8 mouse cellular contexts compared by ENCODE assay signal in genomic region chr5:149428810-149429255, GRCm38 (mm10). TPM values are rescaled to one million over a fixed set of nuclear protein-coding genes. Genes with fewer than 3 reads are reported as not detected.
A peak's percentile ranks its signal among the peaks of the same experiment; 100 is the strongest.
DNase-seq lines count a peak whose midpoint lies in the region; ATAC-seq and TF ChIP-seq lines count a peak whose summit lies in the region.

No protein-coding gene starts in this region.

- no peaks in the 10 kb centered on the region for H3K27me3 ChIP-seq in G1E (ENCODE audit: insufficient read depth, low read length)
- H3K27me3 ChIP-seq in cerebellum, adult 2 months (ENCODE audit: control insufficient read depth, insufficient read depth, low read length): no peaks in the 10 kb centered on the region
- H3K27me3 ChIP-seq in hindbrain, embryonic 14.5 days (ENCODE audit: control insufficient read depth, insufficient read depth, low read length): no peaks in the 10 kb centered on the region
- H3K27me3 ChIP-seq in limb, embryonic 14.5 days (ENCODE audit: control insufficient read depth, insufficient read depth, low read length): no peaks in the 10 kb centered on the region
- no peaks in the 10 kb centered on the region for H3K27me3 ChIP-seq in midbrain, embryonic 15.5 days (replicated peaks)

- no peak overlapping the region for H3K4me2 ChIP-seq in hindbrain, embryonic 14.5 days (replicated peaks)
- H3K4me2 ChIP-seq in limb, embryonic 14.5 days (replicated peaks; ENCODE audit: low read depth, low read length, severe bottlenecking): no peak overlapping the region
- H3K4me2 ChIP-seq in midbrain, embryonic 15.5 days: no peak overlapping the region

- no peak for TF ChIP-seq POLR2A in cerebellum, adult 2 months (IDR thresholded peaks at IDR 0.05; ENCODE audit: borderline replicate concordance, insufficient read depth, low read length)
- no peak for TF ChIP-seq POLR2A in limb, embryonic 14.5 days (IDR thresholded peaks at IDR 0.05; ENCODE audit: borderline replicate concordance, extremely low read depth, insufficient read depth, insufficient read length)

- no peak for DNase-seq in G1E (ENCODE audit: low spot score)
- peak; percentile 84 for DNase-seq in cerebellum, adult 2 months
- DNase-seq in gastrocnemius, adult 2 months: peak; percentile 87
- peak; percentile 59 for DNase-seq in hindbrain, embryonic 14.5 days (ENCODE audit: low spot score)
- DNase-seq in limb, embryonic 14.5 days (ENCODE audit: low spot score): peak; percentile 64
- peak; percentile 78 for DNase-seq in thymus, postnatal 14 days
- DNase-seq in yolk sac, embryonic 10.5 days (ENCODE audit: low spot score): no peak

- peaks cover 29% of the 10 kb centered on the region for H3K9me3 ChIP-seq in G1E (replicated peaks)
- H3K9me3 ChIP-seq in hindbrain, embryonic 14.5 days (ENCODE audit: control insufficient read depth, low read length): no peaks in the 10 kb centered on the region
- H3K9me3 ChIP-seq in limb, embryonic 14.5 days (ENCODE audit: control insufficient read depth, low read length): no peaks in the 10 kb centered on the region
- H3K9me3 ChIP-seq in midbrain, embryonic 15.5 days: no peaks in the 10 kb centered on the region

- H3K4me1 ChIP-seq in G1E (ENCODE audit: insufficient read depth, low read depth, low read length): no peaks in the 10 kb centered on the region
- H3K4me1 ChIP-seq in cerebellum, adult 2 months (ENCODE audit: control insufficient read depth, insufficient read depth, low read length): peaks cover 8% of the 10 kb centered on the region
- peaks cover 16% of the 10 kb centered on the region for H3K4me1 ChIP-seq in hindbrain, embryonic 14.5 days (replicated peaks; ENCODE audit: control insufficient read depth, insufficient read depth, low read length)
- peaks cover 16% of the 10 kb centered on the region for H3K4me1 ChIP-seq in limb, embryonic 14.5 days (ENCODE audit: control insufficient read depth, insufficient read depth, low read length)
- peaks cover 16% of the 10 kb centered on the region for H3K4me1 ChIP-seq in midbrain, embryonic 15.5 days

- H3K9ac ChIP-seq in hindbrain, embryonic 14.5 days: peak overlapping the region; percentile 4; the same call in 1 of the 2 replicates
- H3K9ac ChIP-seq in limb, embryonic 14.5 days (ENCODE audit: low read depth, low read length, severe bottlenecking): no peak overlapping the region
- H3K9ac ChIP-seq in midbrain, embryonic 15.5 days: no peak overlapping the region

- intact Hi-C loops in gastrocnemius, adult 2 months (cut with DNase I): no loop called here

- TF ChIP-seq CTCF in G1E (IDR thresholded peaks at IDR 0.05; ENCODE audit: low read depth, low read length): no peak
- no peak for TF ChIP-seq CTCF in cerebellum, adult 2 months (IDR thresholded peaks at IDR 0.05; ENCODE audit: borderline replicate concordance, insufficient read depth, low read depth, low read length)
- no peak for TF ChIP-seq CTCF in gastrocnemius, adult 2 months (IDR thresholded peaks at IDR 0.05)

- ATAC-seq in G1E (ENCODE audit: extremely low read depth, insufficient number of reproducible peaks, low FRiP score, poor library complexity, severe bottlenecking): peak; percentile 40; the same call in 1 of the 2 replicates
- peak; percentile 43; the same call in 1 of the 2 replicates for ATAC-seq in hindbrain, embryonic 14.5 days (ENCODE audit: low FRiP score)
- ATAC-seq in limb, embryonic 14.5 days (ENCODE audit: low FRiP score, low read depth): peak; percentile 53; the same call in 1 of the 2 replicates
- ATAC-seq in midbrain, embryonic 15.5 days (replicated peaks): peak; percentile 66; the same call in 1 of the 2 replicates

- H3K4me3 ChIP-seq in G1E (ENCODE audit: low read depth, low read length): no peak overlapping the region
- no peak overlapping the region for H3K4me3 ChIP-seq in cerebellum, adult 2 months (replicated peaks; ENCODE audit: insufficient read depth, low read depth, low read length)
- no peak overlapping the region for H3K4me3 ChIP-seq in gastrocnemius, adult 2 months
- no peak overlapping the region for H3K4me3 ChIP-seq in hindbrain, embryonic 14.5 days (replicated peaks; ENCODE audit: low read length)
- no peak overlapping the region for H3K4me3 ChIP-seq in limb, embryonic 14.5 days (replicated peaks; ENCODE audit: low read length)
- no peak overlapping the region for H3K4me3 ChIP-seq in midbrain, embryonic 15.5 days

- 25% methylated on average over 2 of the region's 2 CpGs for WGBS in cerebellum, adult 2 months
- 49% methylated on average over 2 of the region's 2 CpGs for WGBS in hindbrain, embryonic 14.5 days
- 44% methylated on average over 2 of the region's 2 CpGs for WGBS in limb, embryonic 14.5 days
- WGBS in midbrain, embryonic 15.5 days: 23% methylated on average over 2 of the region's 2 CpGs

- no peaks in the 10 kb centered on the region for H3K36me3 ChIP-seq in G1E (replicated peaks)
- H3K36me3 ChIP-seq in hindbrain, embryonic 14.5 days (replicated peaks; ENCODE audit: control insufficient read depth, insufficient read depth): no peaks in the 10 kb centered on the region
- no peaks in the 10 kb centered on the region for H3K36me3 ChIP-seq in limb, embryonic 14.5 days (ENCODE audit: control insufficient read depth, insufficient read depth, low read length)
- H3K36me3 ChIP-seq in midbrain, embryonic 15.5 days (replicated peaks): no peaks in the 10 kb centered on the region

- H3K27ac ChIP-seq in cerebellum, adult 2 months (ENCODE audit: insufficient read depth, low read length): no peak overlapping the region
- H3K27ac ChIP-seq in gastrocnemius, adult 2 months: no peak overlapping the region
- peak overlapping the region; percentile 71 for H3K27ac ChIP-seq in hindbrain, embryonic 14.5 days
- peak overlapping the region; percentile 48; the same call in 1 of the 2 replicates for H3K27ac ChIP-seq in limb, embryonic 14.5 days (replicated peaks; ENCODE audit: low read depth, low read length)
- peak overlapping the region; percentile 63; the same call in 1 of the 2 replicates for H3K27ac ChIP-seq in midbrain, embryonic 15.5 days

RNA-seq across cellular contexts. Expression of gene Tex26, which starts 10.6 kb away (rescaled TPM):
- total RNA-seq in G1E (2014; fragmentation: Nextera tagmentation) (not detected in 2 replicates), G1E (2017) (0.44 TPM in 1 of 2 replicates, not detected in the other)
- polyA plus RNA-seq in G1E (2012): not detected in 2 replicates
- 0.30 and 0.34 TPM in 2 replicates for polyA plus RNA-seq in cerebellum, adult 2 months (2012; rRNA removed)
- total RNA-seq in gastrocnemius, adult 2 months (2021): not detected
- 1.1 and 1.2 TPM in 2 replicates for polyA plus RNA-seq in hindbrain, embryonic 14.5 days (2014; fragmentation: Nextera tagmentation; extraction: Ambion mirVana)
- 0.20 and 0.50 TPM in 2 replicates for polyA plus RNA-seq in limb, embryonic 14.5 days (2012; rRNA removed)
- 0.36 and 0.44 TPM in 2 replicates for polyA plus RNA-seq in limb, embryonic 14.5 days (2014; fragmentation: Nextera tagmentation; extraction: Ambion mirVana)
- polyA plus RNA-seq in midbrain, embryonic 15.5 days (2015; fragmentation: Nextera tagmentation; extraction: Ambion mirVana): 0.92 and 1.1 TPM in 2 replicates

RNA-seq across cellular contexts. Expression of gene Medag, which starts 17.3 kb away (rescaled TPM):
- total RNA-seq in G1E (2014; fragmentation: Nextera tagmentation) (not detected in 2 replicates), G1E (2017) (0.06 and 0.11 TPM in 2 replicates)
- not detected in 2 replicates for polyA plus RNA-seq in G1E (2012)
- 14.2 and 14.7 TPM in 2 replicates for polyA plus RNA-seq in cerebellum, adult 2 months (2012; rRNA removed)
- total RNA-seq in gastrocnemius, adult 2 months (2021): 10 to 100 TPM; 12.6 to 15.1 TPM
- 2.5 and 4.0 TPM in 2 replicates for polyA plus RNA-seq in hindbrain, embryonic 14.5 days (2014; fragmentation: Nextera tagmentation; extraction: Ambion mirVana)
- 3.5 and 3.8 TPM in 2 replicates for polyA plus RNA-seq in limb, embryonic 14.5 days (2012; rRNA removed)
- polyA plus RNA-seq in limb, embryonic 14.5 days (2014; fragmentation: Nextera tagmentation; extraction: Ambion mirVana): 2.6 and 3.1 TPM in 2 replicates
- 2.6 and 2.7 TPM in 2 replicates for polyA plus RNA-seq in midbrain, embryonic 15.5 days (2015; fragmentation: Nextera tagmentation; extraction: Ambion mirVana)

Comparison
In these comparisons a context has a peak if more than half of its experiments do, and no peak if none do; other contexts are left out.
1. DNase-seq: peak in cerebellum, adult 2 months (2 of 2), gastrocnemius, adult 2 months (single experiment), hindbrain, embryonic 14.5 days (single experiment), limb, embryonic 14.5 days (single experiment) and thymus, postnatal 14 days (single experiment); none in G1E (single experiment) and yolk sac, embryonic 10.5 days (single experiment).
2. H3K27ac ChIP-seq: peak in hindbrain, embryonic 14.5 days (single experiment), limb, embryonic 14.5 days (single experiment) and midbrain, embryonic 15.5 days (single experiment); none in cerebellum, adult 2 months (single experiment) and gastrocnemius, adult 2 months (single experiment).
3. Peak in every context shown above with its lines, with median percentiles within 50 percentile points of each other: ATAC-seq.